Mouse (Mus musculus) heart, postnatal 0 days (tissue): ENCODE results near the gene Arhgap9. TPM values are rescaled to one million over a fixed set of nuclear protein-coding genes. Genes with fewer than 3 reads are reported as not detected.

ENCODE experiments used
- ATAC-seq: fragments of 200-750 bp; cut with Nextera tagmentation; 2 replicates; pipeline ENCODE4 v1.8.0; 2017; ENCODE audit warnings: low read depth, moderate number of reproducible peaks, moderate library complexity; ENCODE audit not compliant: insufficient read depth
- DNase-seq: peaks from one replicate; pipeline ENCODE4 v3.0.0-alpha.2; 2016; ENCODE audit warnings: low spot score
- H3K27ac ChIP-seq: fragments of 300-500 bp; sonication (generic); 2 replicates; pipeline ENCODE4 v1.5.1; 2014; ENCODE audit warnings: low read depth, mild to moderate bottlenecking
- H3K27me3 ChIP-seq: fragments of 300-500 bp; sonication (generic); 2 replicates; pipeline ENCODE4 v1.6.1; 2014; ENCODE audit warnings: low read length, mixed read lengths; ENCODE audit not compliant: control insufficient read depth, insufficient read depth
- H3K36me3 ChIP-seq: fragments of 300-500 bp; sonication (generic); replicated peaks from 2 replicates; pipeline ENCODE4 v1.6.1; 2014; ENCODE audit warnings: low read length, mixed read lengths; ENCODE audit not compliant: control insufficient read depth, insufficient read depth
- H3K4me1 ChIP-seq: fragments of 300-500 bp; sonication (generic); 2 replicates; pipeline ENCODE4 v1.6.1; 2014; ENCODE audit warnings: antibody characterized with exemption; ENCODE audit not compliant: control insufficient read depth, insufficient read depth
- H3K4me2 ChIP-seq: fragments of 300-500 bp; sonication (generic); 2 replicates; pipeline ENCODE4 v1.6.1; 2014; ENCODE audit warnings: low read depth, mild to moderate bottlenecking, low read length, moderate library complexity
- H3K4me3 ChIP-seq: fragments of 300-500 bp; sonication (generic); 2 replicates; pipeline ENCODE4 v1.5.1; 2014; ENCODE audit warnings: low read depth, low read length
- H3K9ac ChIP-seq: fragments of 300-500 bp; sonication (generic); replicated peaks from 2 replicates; pipeline ENCODE4 v1.6.1; 2014; ENCODE audit warnings: low read depth, low read length, mixed read lengths
- H3K9me3 ChIP-seq: fragments of 300-500 bp; sonication (generic); replicated peaks from 2 replicates; pipeline ENCODE4 v1.6.1; 2016; ENCODE audit warnings: low read length; ENCODE audit not compliant: control insufficient read depth
- CTCF ChIP-seq: IDR thresholded peaks from 2 replicates; pipeline ENCODE4 v1.5.1; 2016; ENCODE audit warnings: antibody characterized with exemption, control low read depth, low read depth
- EP300 ChIP-seq: IDR thresholded peaks from 2 replicates; pipeline ENCODE4 v1.6.1; 2016; ENCODE audit warnings: antibody characterized with exemption, low read depth
- WGBS: fragments of 180-500 bp; shearing (Covaris S2); extraction: QIAGEN DNeasy Blood & Tissue Kit; methylation state at CpG from one replicate; pipeline ENCODE4 v1.1.7; 2014; 5-methylcytosine and 5-hydroxymethylcytosine counted together
- polyA plus RNA-seq: library from polyadenylated mRNA; unstranded; fragments of >200 nt; fragmentation: Nextera tagmentation; extraction: Ambion mirVana; gene quantifications from 2 replicates; pipeline ENCODE4 v1.2.1, GENCODE M21; 2015
- total RNA-seq: library from RNA; depleted of rRNA; stranded (reverse); fragments of >200 nt; gene quantifications from 2 replicates; pipeline ENCODE4 v1.2.3, GENCODE M21; 2014; ENCODE audit warnings: low replicate concordance

Arhgap9 gene
- total and polyA plus RNA-seq, 2 experiments from 2014 or later, result 0.73 to 1.8 TPM

DNA sequence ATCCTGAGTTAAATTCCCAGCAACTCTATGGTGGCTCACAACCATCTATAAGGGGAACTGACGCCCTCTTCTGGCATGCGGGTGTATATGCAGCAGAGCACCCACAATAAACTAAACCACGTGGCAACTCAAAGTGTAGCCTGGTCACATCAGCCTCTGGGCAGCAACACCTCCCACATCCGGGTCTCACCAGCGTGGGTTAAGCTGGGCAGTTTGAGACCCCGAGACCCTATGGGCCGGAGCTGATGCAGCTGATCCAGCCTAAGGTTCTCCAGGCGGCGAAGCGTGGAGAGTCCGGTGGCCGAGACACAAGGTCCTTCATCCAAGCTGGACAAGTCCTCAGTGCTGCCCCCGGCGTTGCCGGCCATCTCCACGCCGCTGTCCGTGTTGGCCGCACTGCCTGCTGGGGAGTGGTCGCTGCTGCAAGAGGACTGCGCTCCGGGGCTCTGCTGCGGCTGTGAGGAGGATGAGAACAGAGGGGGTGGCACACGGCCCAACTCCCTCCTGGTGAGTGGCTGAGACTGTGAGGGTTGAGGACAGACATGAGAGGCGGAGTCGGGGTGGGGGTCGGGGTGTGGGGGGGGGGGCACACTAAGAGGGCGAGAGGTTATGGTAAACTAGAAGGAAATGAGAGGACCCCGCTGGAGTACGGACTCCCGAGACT lies 10.6 kb downstream of the Arhgap9 start:
- ATAC-seq (peak; percentile 25; the same call in 1 of the 2 replicates), DNase-seq (no peak)
- Histone ChIP-seq H3K4me2 (no peak overlapping the region), H3K9ac (no peak overlapping the region), H3K27ac (no peak overlapping the region), H3K36me3 (no peaks in the 10 kb centered on the region), H3K9me3 (no peaks in the 10 kb centered on the region), H3K4me1 (no peaks in the 10 kb centered on the region), H3K27me3 (peaks cover 37% of the 10 kb centered on the region), H3K4me3 (no peak overlapping the region)
- WGBS, result 35% methylated on average over 29 of the region's 31 CpGs
- TF ChIP-seq EP300, result no peak
- TF ChIP-seq CTCF, result no peak

DNA sequence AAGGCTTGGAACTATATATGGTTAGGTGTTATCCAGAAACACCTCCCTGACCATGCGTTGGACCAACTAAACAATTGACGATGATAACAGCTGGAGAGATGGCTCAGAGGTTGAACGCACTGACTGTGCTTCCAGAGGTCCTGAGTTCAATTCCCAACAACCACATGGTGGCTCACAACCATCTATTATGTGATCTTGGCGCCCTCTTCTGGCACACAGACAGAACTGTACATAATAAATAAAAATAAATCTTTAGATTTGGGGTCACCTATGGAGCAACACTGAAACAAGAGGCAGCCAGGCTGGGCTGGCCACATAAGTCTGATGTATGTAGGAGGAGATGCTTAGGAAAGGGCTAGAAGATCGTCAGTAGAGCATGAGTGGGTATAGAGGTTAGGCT lies 11.4 kb downstream of the Arhgap9 start:
- Histone ChIP-seq H3K27me3 (peaks cover 29% of the 10 kb centered on the region), H3K9me3 (no peaks in the 10 kb centered on the region), H3K36me3 (no peaks in the 10 kb centered on the region), H3K4me1 (no peaks in the 10 kb centered on the region), H3K4me3 (no peak overlapping the region), H3K9ac (no peak overlapping the region), H3K27ac (no peak overlapping the region), H3K4me2 (no peak overlapping the region)
- ATAC-seq (no peak), DNase-seq (no peak)
- 61% methylated on average over 5 of the region's 5 CpGs for WGBS
- no peak for TF ChIP-seq EP300
- TF ChIP-seq CTCF, result peak; percentile 35

DNA sequence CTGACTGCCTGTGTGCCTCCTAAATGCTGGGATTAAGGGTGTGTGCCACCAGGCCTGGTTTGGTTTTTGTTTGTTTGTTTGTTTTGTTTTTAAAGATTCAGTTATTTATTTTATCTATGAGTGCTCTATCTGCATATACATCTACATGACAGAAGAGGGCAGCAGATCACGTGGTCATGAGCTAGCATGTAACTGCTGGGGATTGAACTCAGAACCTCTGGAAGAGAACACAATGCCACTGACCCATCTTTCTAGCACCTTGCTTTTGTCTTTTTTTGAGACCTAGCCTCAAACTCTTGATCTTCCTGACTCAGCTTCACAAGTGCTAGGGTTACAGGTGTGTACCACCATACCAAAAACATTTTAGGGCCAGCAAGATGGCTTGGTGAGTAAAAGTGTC lies 13.5 kb downstream of the Arhgap9 start:
- no peak overlapping the region for H3K9ac ChIP-seq
- H3K36me3 ChIP-seq, result no peaks in the 10 kb centered on the region
- H3K27me3 ChIP-seq, result peaks cover 25% of the 10 kb centered on the region
- H3K4me3 ChIP-seq, result no peak overlapping the region
- H3K4me1 ChIP-seq, result no peaks in the 10 kb centered on the region; the same call in 1 of the 2 replicates
- no peak overlapping the region for H3K4me2 ChIP-seq
- ATAC-seq, result no peak
- H3K9me3 ChIP-seq, result no peaks in the 10 kb centered on the region
- H3K27ac ChIP-seq, result no peak overlapping the region
- TF ChIP-seq EP300 (no peak), CTCF (0 out of 2 replicates have a peak, but pooled peaks have one; percentile 1)
- 58% methylated on average over 1 of the region's 1 CpGs for WGBS
- DNase-seq, result no peak

DNA sequence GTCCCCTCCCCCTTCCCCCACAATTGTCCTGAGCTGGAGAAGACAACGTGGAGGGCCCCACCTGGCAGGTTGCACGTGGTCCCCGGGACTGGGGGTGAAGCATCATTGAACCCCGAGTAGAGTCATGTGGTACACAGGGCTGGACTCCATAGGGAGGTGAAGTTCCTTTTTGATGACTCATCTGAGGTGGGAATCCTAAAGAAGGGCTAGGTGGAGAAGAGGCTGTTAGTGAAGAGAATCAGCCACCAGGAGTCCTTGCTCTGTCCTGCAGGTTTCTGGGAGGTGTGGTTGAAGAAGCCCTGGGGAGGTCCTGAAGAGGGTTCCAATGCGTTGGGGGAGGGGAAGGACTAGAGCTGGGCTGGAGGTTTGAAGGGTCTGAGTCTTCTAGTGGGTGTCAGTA lies 15.2 kb downstream of the Arhgap9 start:
- no peaks in the 10 kb centered on the region for H3K9me3 ChIP-seq
- no peak for TF ChIP-seq CTCF
- no peaks in the 10 kb centered on the region for H3K36me3 ChIP-seq
- ATAC-seq, result no peak
- no peak overlapping the region for H3K4me2 ChIP-seq
- H3K9ac ChIP-seq, result no peak overlapping the region
- H3K27ac ChIP-seq, result no peak overlapping the region
- DNase-seq, result no peak
- 51% methylated on average over 5 of the region's 5 CpGs for WGBS
- peaks cover 33% of the 10 kb centered on the region for H3K27me3 ChIP-seq
- H3K4me1 ChIP-seq, result peaks cover 3% of the 10 kb centered on the region; the same call in 1 of the 2 replicates
- no peak overlapping the region for H3K4me3 ChIP-seq

DNA sequence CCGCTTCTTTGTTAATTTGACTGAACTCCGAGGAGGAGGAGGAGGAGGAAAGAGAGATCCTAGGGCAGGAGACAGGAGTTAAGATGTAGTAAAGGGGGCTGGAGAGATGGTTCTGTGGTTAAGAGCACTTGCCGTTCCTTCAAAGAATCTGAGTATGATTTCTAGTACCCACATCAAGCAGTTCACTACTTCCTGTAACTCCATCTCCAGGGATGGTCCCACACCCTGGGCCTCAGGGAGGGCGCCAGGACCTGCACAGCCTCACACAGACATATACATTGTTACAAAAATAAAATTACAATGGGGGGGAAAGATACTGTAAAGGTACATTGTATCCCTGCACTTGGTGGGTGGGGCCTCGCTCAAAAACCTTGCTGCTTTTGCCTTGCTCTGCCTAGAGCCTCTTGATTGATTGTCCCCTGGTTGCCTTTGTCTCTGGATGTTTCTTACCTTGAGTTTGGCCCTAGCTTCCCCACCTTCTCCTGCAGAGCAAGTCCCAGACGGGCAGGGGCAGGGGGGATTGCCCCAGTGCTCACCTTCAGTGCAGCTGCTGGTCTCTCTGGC lies 15.9 kb downstream of the Arhgap9 start:
- TF ChIP-seq CTCF (no peak), EP300 (no peak)
- Histone ChIP-seq H3K36me3 (no peaks in the 10 kb centered on the region), H3K27me3 (peaks cover 39% of the 10 kb centered on the region), H3K4me1 (peaks cover 3% of the 10 kb centered on the region; the same call in 1 of the 2 replicates), H3K4me2 (no peak overlapping the region), H3K4me3 (no peak overlapping the region), H3K9ac (no peak overlapping the region), H3K27ac (no peak overlapping the region), H3K9me3 (no peaks in the 10 kb centered on the region)
- 74% methylated on average over 6 of the region's 6 CpGs for WGBS
- ATAC-seq, result no peak
- DNase-seq, result no peak
